Mouse (Mus musculus) limb, embryonic 14.5 days (tissue): ENCODE data around the gene Vti1a. TPM values are rescaled to one million over a fixed set of nuclear protein-coding genes. Genes with fewer than 3 reads are reported as not detected.

Experiments
- ATAC-seq: fragments of 200-750 bp; cut with Nextera tagmentation; 2 replicates; pipeline ENCODE4 v1.8.0; 2017; ENCODE audit warnings: low read depth, moderate number of reproducible peaks, moderate TSS enrichment; ENCODE audit not compliant: low FRiP score
- DNase-seq: peaks from one replicate; pipeline ENCODE4 v3.0.0-alpha.2; 2015; ENCODE audit warnings: low spot score
- H3K27ac ChIP-seq: fragments of 300-500 bp; sonication (generic); replicated peaks from 2 replicates; pipeline ENCODE4 v1.5.1; 2014; ENCODE audit warnings: low read depth, mild to moderate bottlenecking, low read length, moderate library complexity, mixed read lengths
- H3K27me3 ChIP-seq: fragments of 300-500 bp; sonication (generic); 2 replicates; pipeline ENCODE4 v1.6.1; 2014; ENCODE audit warnings: low read length, mixed read lengths; ENCODE audit not compliant: control insufficient read depth, insufficient read depth
- H3K36me3 ChIP-seq: fragments of 300-500 bp; sonication (generic); 2 replicates; pipeline ENCODE4 v1.6.1; 2014; ENCODE audit warnings: mild to moderate bottlenecking, low read length, moderate library complexity, mixed read lengths; ENCODE audit not compliant: control insufficient read depth, insufficient read depth
- H3K4me1 ChIP-seq: fragments of 300-500 bp; sonication (generic); 2 replicates; pipeline ENCODE4 v1.6.1; 2014; ENCODE audit warnings: antibody characterized with exemption, low read length, mixed read lengths; ENCODE audit not compliant: control insufficient read depth, insufficient read depth
- H3K4me2 ChIP-seq: fragments of 300-500 bp; sonication (generic); replicated peaks from 2 replicates; pipeline ENCODE4 v1.6.1; 2014; ENCODE audit warnings: low read depth, mild to moderate bottlenecking, low read length, moderate library complexity; ENCODE audit not compliant: severe bottlenecking
- H3K4me3 ChIP-seq: fragments of 300-500 bp; sonication (generic); replicated peaks from 2 replicates; pipeline ENCODE4 v1.5.1; 2014; ENCODE audit warnings: low read length
- H3K9ac ChIP-seq: fragments of 300-500 bp; sonication (generic); 2 replicates; pipeline ENCODE4 v1.6.1; 2014; ENCODE audit warnings: mild to moderate bottlenecking, low read depth, low read length, moderate library complexity; ENCODE audit not compliant: severe bottlenecking
- H3K9me3 ChIP-seq: fragments of 300-500 bp; sonication (generic); 2 replicates; pipeline ENCODE4 v1.6.1; 2016; ENCODE audit warnings: low read length; ENCODE audit not compliant: control insufficient read depth
- POLR2A ChIP-seq: fragments of 200-500 bp; IDR thresholded peaks from 2 replicates; pipeline ENCODE4 v1.8.0; 2012; ENCODE audit warnings: inconsistent platforms, mild to moderate bottlenecking, moderate library complexity, borderline replicate concordance; ENCODE audit not compliant: insufficient read depth, insufficient read length; ENCODE audit errors: extremely low read depth
- WGBS: fragments of 180-500 bp; shearing (Covaris S2); extraction: QIAGEN DNeasy Blood & Tissue Kit; methylation state at CpG from one replicate; pipeline ENCODE4 v1.1.7; 2014; 5-methylcytosine and 5-hydroxymethylcytosine counted together
- polyA plus RNA-seq, 2 experiments: library from polyadenylated mRNA; depleted of rRNA in 1 of 2; stranded (reverse) in 1 of 2; unstranded in 1 of 2; fragments of >200 nt; fragmentation: Nextera tagmentation in 1 of 2; extraction: Ambion mirVana in 1 of 2; gene quantifications; 2 replicates each; pipeline versions ENCODE4 v1.2.1 to v1.2.3; 2012 to 2014

Gene Vti1a
- polyA plus RNA-seq, 2 experiments: 14.7 to 22.8 TPM

DNA sequence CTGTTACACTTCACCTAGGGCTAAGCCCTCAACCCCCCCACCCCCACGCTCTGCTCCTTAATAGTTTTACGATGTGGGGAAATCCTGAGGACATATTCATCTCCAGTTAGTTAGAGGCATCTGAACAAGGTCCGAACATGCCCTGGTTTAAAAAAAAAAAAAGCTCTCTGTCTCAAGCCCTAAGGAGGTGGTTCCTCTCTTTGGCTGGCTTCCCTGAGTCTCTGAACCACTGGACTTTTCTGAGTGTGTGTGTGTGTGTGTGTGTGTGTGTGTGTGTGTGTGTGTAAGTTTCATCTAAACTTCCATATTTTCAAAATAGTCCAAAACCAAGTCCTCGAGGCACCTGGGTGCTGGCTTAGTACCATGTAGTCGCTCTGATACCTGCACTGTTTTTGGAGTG is 192.9 kb downstream of the Vti1a start:
- 42% methylated on average over 5 of the region's 5 CpGs for WGBS
- DNase-seq: no peak
- H3K27me3 ChIP-seq: no peaks in the 10 kb centered on the region
- H3K27ac ChIP-seq: no peak overlapping the region
- peaks cover 17% of the 10 kb centered on the region for H3K4me1 ChIP-seq
- no peak for ATAC-seq
- H3K9ac ChIP-seq: no peak overlapping the region
- H3K4me3 ChIP-seq: no peak overlapping the region
- no peak overlapping the region for H3K4me2 ChIP-seq
- peaks cover 2% of the 10 kb centered on the region; the same call in 1 of the 2 replicates for H3K36me3 ChIP-seq
- no peaks in the 10 kb centered on the region for H3K9me3 ChIP-seq
- no peak for TF ChIP-seq POLR2A

DNA sequence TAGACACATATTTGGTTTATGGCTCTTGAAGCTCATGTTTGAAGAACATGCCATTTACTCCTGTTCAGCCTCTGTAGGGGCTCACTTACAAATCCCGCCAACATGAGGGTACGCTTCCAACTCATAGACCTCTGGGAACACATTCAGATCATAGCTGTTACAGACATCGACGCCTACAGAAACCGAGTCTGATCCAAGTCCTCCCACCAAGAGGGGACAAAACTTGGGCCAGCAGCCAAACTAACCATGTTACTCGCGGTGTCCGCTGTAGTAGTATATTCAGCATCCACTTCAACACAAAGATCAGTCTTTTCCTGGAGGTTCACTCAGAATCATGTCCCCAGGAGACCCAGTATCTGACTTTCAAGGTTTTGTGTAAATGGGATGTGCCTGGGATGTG is 193.5 kb downstream of the Vti1a start:
- no peak overlapping the region for H3K4me2 ChIP-seq
- TF ChIP-seq POLR2A: no peak
- 83% methylated on average over 8 of the region's 8 CpGs for WGBS
- DNase-seq: peak; percentile 20
- H3K36me3 ChIP-seq: peaks cover 2% of the 10 kb centered on the region; the same call in 1 of the 2 replicates
- no peaks in the 10 kb centered on the region for H3K27me3 ChIP-seq
- H3K4me1 ChIP-seq: peaks cover 17% of the 10 kb centered on the region
- H3K27ac ChIP-seq: no peak overlapping the region
- no peaks in the 10 kb centered on the region for H3K9me3 ChIP-seq
- no peak overlapping the region for H3K9ac ChIP-seq
- no peak overlapping the region for H3K4me3 ChIP-seq
- no peak for ATAC-seq

DNA sequence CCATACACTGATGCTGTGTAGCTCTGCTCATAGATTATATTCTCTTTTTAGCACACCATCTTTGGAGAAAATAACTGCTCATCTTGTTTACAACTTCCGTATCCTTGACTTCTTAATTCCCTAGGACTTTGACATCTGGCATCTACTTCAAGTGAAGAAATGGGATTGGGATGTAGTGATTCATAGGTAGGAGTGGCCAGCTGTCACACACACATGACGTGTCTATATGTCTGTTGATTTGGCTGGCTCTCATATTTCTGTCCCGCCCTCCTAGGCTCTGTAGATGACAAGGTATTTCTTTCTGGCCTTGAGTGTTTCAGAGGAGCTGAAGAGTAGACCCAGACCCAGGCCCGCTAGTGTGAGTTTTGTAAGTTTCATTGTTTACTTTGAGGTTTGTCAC is 197.8 kb downstream of the Vti1a start:
- Histone ChIP-seq H3K27ac (no peak overlapping the region), H3K9ac (no peak overlapping the region), H3K27me3 (no peaks in the 10 kb centered on the region), H3K4me3 (no peak overlapping the region), H3K36me3 (no peaks in the 10 kb centered on the region), H3K4me1 (peaks cover 8% of the 10 kb centered on the region), H3K4me2 (no peak overlapping the region), H3K9me3 (no peaks in the 10 kb centered on the region)
- WGBS: 78% methylated on average over 4 of the region's 4 CpGs
- TF ChIP-seq POLR2A: no peak
- no peak for DNase-seq
- no peak for ATAC-seq

DNA sequence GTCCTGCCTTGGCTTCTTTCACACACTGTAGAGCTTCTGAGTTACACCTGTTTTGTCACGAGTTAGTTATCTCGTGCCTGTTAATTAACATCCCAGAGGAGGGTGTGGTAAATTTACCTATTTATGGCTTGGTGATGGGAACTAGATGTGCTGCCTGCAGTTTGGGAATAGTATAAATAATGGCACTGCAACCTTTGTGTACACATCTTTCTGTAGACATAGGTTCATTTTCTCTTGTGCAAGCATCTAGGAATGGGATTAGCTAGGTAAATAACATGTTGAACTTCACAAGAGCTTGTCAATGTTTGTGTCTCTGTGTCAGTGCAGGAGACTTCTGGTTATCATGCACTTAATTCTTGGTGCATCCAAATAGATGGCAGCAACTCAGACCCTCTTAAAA is 204.1 kb downstream of the Vti1a start:
- Histone ChIP-seq H3K27me3 (no peaks in the 10 kb centered on the region), H3K4me3 (no peak overlapping the region), H3K36me3 (no peaks in the 10 kb centered on the region), H3K4me2 (no peak overlapping the region), H3K9ac (no peak overlapping the region), H3K9me3 (no peaks in the 10 kb centered on the region), H3K4me1 (peaks cover 20% of the 10 kb centered on the region), H3K27ac (no peak overlapping the region)
- DNase-seq (no peak), ATAC-seq (no peak)
- TF ChIP-seq POLR2A: no peak
- 36% methylated on average over 2 of the region's 2 CpGs for WGBS

DNA sequence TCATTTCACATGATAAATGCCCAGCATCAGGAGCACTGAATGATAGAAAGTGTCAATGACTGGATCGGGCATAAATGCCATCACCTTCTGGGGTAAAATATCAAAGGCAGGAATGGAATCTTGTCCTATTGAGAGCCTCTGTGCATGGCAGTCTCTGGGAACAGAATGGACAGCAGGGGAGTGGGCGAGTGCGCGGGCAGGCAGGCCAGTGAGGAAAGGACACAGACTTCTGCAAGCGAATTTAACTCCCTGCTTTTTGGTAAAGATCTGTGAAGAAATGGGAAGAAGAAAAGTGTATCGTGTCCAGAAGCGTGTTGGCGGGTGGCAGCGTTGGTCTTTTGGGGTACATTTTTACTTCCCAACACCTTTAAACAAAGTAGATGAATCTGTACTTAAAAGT is 207.2 kb downstream of the Vti1a start:
- ATAC-seq (no peak), DNase-seq (no peak)
- Histone ChIP-seq H3K9ac (no peak overlapping the region), H3K4me3 (no peak overlapping the region), H3K36me3 (no peaks in the 10 kb centered on the region), H3K9me3 (no peaks in the 10 kb centered on the region), H3K27me3 (no peaks in the 10 kb centered on the region), H3K4me2 (no peak overlapping the region), H3K27ac (no peak overlapping the region), H3K4me1 (peaks cover 18% of the 10 kb centered on the region)
- WGBS: 73% methylated on average over 9 of the region's 9 CpGs
- TF ChIP-seq POLR2A: no peak

DNA sequence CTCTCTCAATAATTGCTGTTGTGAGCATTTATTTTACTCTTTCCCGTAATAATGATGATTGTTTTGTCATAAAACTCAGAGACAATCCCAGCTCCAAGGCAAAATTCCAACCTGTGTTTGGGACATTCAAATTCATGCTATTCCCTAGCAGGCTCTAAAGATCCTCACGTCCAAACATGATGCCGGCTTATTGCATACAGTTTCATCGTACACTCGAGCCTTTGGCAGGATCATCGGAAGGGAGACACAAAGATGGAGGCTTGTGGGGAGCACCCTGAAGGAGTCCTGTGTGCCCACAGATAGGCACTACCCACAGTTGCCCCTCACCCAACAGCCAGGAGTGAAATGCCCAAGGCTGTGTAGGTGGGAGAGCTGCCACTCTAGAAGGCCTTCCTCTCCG is 208.3 kb downstream of the Vti1a start:
- no peak for ATAC-seq
- DNase-seq: no peak
- TF ChIP-seq POLR2A: no peak
- Histone ChIP-seq H3K27me3 (no peaks in the 10 kb centered on the region), H3K9ac (no peak overlapping the region), H3K9me3 (no peaks in the 10 kb centered on the region), H3K36me3 (no peaks in the 10 kb centered on the region), H3K4me3 (no peak overlapping the region), H3K27ac (peak overlapping the region; percentile 45; the same call in 1 of the 2 replicates), H3K4me2 (no peak overlapping the region), H3K4me1 (peaks cover 18% of the 10 kb centered on the region)
- 74% methylated on average over 7 of the region's 7 CpGs for WGBS
